Mouse (Mus musculus): ENCODE results near the gene Mphosph8. TPM values are rescaled to one million over a fixed set of nuclear protein-coding genes. Genes with fewer than 3 reads are reported as not detected.

The Mphosph8 gene
- polyA plus RNA-seq, 1 experiment from 2014 or later = 25.4 TPM

GRCm38 (mm10) chr14:56740175-56740574 lies 72.1 kb downstream of the Mphosph8 start:
- 89% methylated on average over 1 of the region's 1 CpGs for WGBS
- Histone ChIP-seq H3K9ac (ENCODE audit: low read length) (no peak overlapping the region), H3K36me3 (ENCODE audit: control insufficient read depth, insufficient read depth) (no peaks in the 10 kb centered on the region), H3K4me3 (ENCODE audit: low read length) (no peak overlapping the region), H3K4me1 (ENCODE audit: control insufficient read depth, insufficient read depth, low read length) (no peaks in the 10 kb centered on the region), H3K9me3 (replicated peaks; ENCODE audit: control insufficient read depth, low read length) (no peaks in the 10 kb centered on the region), H3K27ac (ENCODE audit: low read length) (no peak overlapping the region), H3K4me2 (ENCODE audit: low read depth, low read length) (no peak overlapping the region), H3K27me3 (ENCODE audit: control insufficient read depth, insufficient read depth, low read length) (no peaks in the 10 kb centered on the region)
- no peak for ATAC-seq (replicated peaks; ENCODE audit: extremely low read depth, insufficient read depth, low FRiP score)

Other genes starting within 250 kb of the Mphosph8 start
- 6.8 and 7.2 TPM in 2 replicates for gene Cenpj, start 92.8 kb upstream of the Mphosph8 start, polyA plus RNA-seq (2015; fragmentation: Nextera tagmentation; extraction: Ambion mirVana)
- gene Parp4, start 92.6 kb upstream of the Mphosph8 start, polyA plus RNA-seq (2015; fragmentation: Nextera tagmentation; extraction: Ambion mirVana) = 8.4 and 10.8 TPM in 2 replicates
- gene Pspc1, start 110.1 kb downstream of the Mphosph8 start, polyA plus RNA-seq (2015; fragmentation: Nextera tagmentation; extraction: Ambion mirVana) = 16.1 and 19.6 TPM in 2 replicates
- gene Zmym5, start 143.5 kb downstream of the Mphosph8 start, polyA plus RNA-seq (2015; fragmentation: Nextera tagmentation; extraction: Ambion mirVana) = 18.2 and 19.2 TPM in 2 replicates
- gene Zmym2, start 218.4 kb downstream of the Mphosph8 start, polyA plus RNA-seq (2015; fragmentation: Nextera tagmentation; extraction: Ambion mirVana) = 28.5 and 31.0 TPM in 2 replicates

All from heart, embryonic 16.5 days (tissue).